Mouse (Mus musculus): ENCODE data around the gene Ddx3x. TPM values are rescaled to one million over a fixed set of nuclear protein-coding genes. Genes with fewer than 3 reads are reported as not detected.

Ddx3x gene
- polyA plus RNA-seq, 2 experiments, result 34.5 to 54.5 TPM

- H3K4me2 ChIP-seq (ENCODE audit: low read depth), result no peak overlapping the region
- H3K27me3 ChIP-seq (ENCODE audit: control insufficient read depth, insufficient read depth, low read length), result no peaks in the 10 kb centered on the region
- H3K4me1 ChIP-seq (replicated peaks; ENCODE audit: control insufficient read depth in 2 of 2, insufficient read depth in 2 of 2, low read length in 1 of 2), result no peaks in the 10 kb centered on the region
- ATAC-seq (ENCODE audit: insufficient read depth) (no peak), DNase-seq (ENCODE audit: low read depth in 3 of 3, low spot score in 3 of 3) (no peak)
- H3K4me3 ChIP-seq (ENCODE audit: insufficient read depth in 1 of 2, low read depth in 2 of 2, low read length in 2 of 2), result no peak overlapping the region
- H3K36me3 ChIP-seq (replicated peaks; ENCODE audit: control insufficient read depth, insufficient read depth, low read depth), result no peaks in the 10 kb centered on the region
- no peak overlapping the region for H3K27ac ChIP-seq
- 62% methylated on average over 7 of the region's 7 CpGs for WGBS (ENCODE audit: insufficient replicate concordance)
- no peak overlapping the region for H3K9ac ChIP-seq (replicated peaks)
- no peak for TF ChIP-seq EP300 (IDR thresholded peaks at IDR 0.05; ENCODE audit: low read depth)
- TF ChIP-seq CTCF (IDR thresholded peaks at IDR 0.05; ENCODE audit: low read depth), result no peak
- H3K9me3 ChIP-seq (ENCODE audit: control insufficient read depth, low read length), result no peaks in the 10 kb centered on the region
These were observed 48.8 kb downstream of the Ddx3x start for GRCm38 (mm10) chrX:13329611-13330010.

Other genes starting within 250 kb of the Ddx3x start
- gene Usp9x, start 209.5 kb upstream of the Ddx3x start, polyA plus RNA-seq (2012; rRNA removed), result 11.5 and 11.9 TPM in 2 replicates
- 17.4 and 18.3 TPM in 2 replicates for gene Usp9x, start 209.5 kb upstream of the Ddx3x start, polyA plus RNA-seq (2014; fragmentation: Nextera tagmentation; extraction: Ambion mirVana)
- 0.02 TPM in 2 replicates for gene Nyx, start 185.1 kb downstream of the Ddx3x start, polyA plus RNA-seq (2012; rRNA removed)
- not detected in 2 replicates for gene Nyx, start 185.1 kb downstream of the Ddx3x start, polyA plus RNA-seq (2014; fragmentation: Nextera tagmentation; extraction: Ambion mirVana)